Mouse (Mus musculus): ENCODE measurements around the gene Vmn2r56.
"Not testable (repeated sequence)": the region's sequence is repeated elsewhere in the genome, so short reads cannot be mapped to it uniquely, and the experiment has no call there.

Vmn2r56 gene

GRCm38 (mm10) chr7:12734904-12735303 lies at the start of gene Vmn2r56:
Gene Vmn2r56 (minus strand): TSS chr7:12735004.
- DNase-seq (ENCODE audit: low spot score): no peak

GRCm38 (mm10) chr7:12780151-12780830 lies 45.5 kb upstream of the Vmn2r56 start:
- peak; percentile 83 for DNase-seq (ENCODE audit: low spot score)

GRCm38 (mm10) chr7:12779782-12780150 lies 45.0 kb upstream of the Vmn2r56 start:
- DNase-seq (ENCODE audit: low spot score): no peak

- no peak for DNase-seq (ENCODE audit: low spot score)
Observed at GRCm38 (mm10) chr7:12779141-12779540, 44.3 kb upstream of the Vmn2r56 start.

GRCm38 (mm10) chr7:12774606-12775005 lies 39.8 kb upstream of the Vmn2r56 start:
- DNase-seq (ENCODE audit: low spot score): no peak

- no peak for DNase-seq (ENCODE audit: low spot score)
Observed at GRCm38 (mm10) chr7:12774111-12774510, 39.3 kb upstream of the Vmn2r56 start.

GRCm38 (mm10) chr7:12749431-12750198 lies 14.8 kb upstream of the Vmn2r56 start:
- no peak for DNase-seq (ENCODE audit: low spot score)

GRCm38 (mm10) chr7:12684903-12685302 lies 49.9 kb downstream of the Vmn2r56 start, which contains the start of gene Vmn2r55:
Gene Vmn2r55 (minus strand): TSS chr7:12685003.
- DNase-seq (ENCODE audit: low spot score): not testable (repeated sequence)

- not testable (repeated sequence) for DNase-seq (ENCODE audit: low spot score)
Observed at GRCm38 (mm10) chr7:12640219-12640618, 94.6 kb downstream of the Vmn2r56 start, which contains the start of gene Vmn2r54. Gene Vmn2r54 (minus strand): TSS chr7:12640319.

Measured in T-cell, adult 2 months (primary cell).